Mouse (Mus musculus) layer of hippocampus, adult 8-10 months (tissue): ENCODE data around the gene Lamc1. TPM values are rescaled to one million over a fixed set of nuclear protein-coding genes. Genes with fewer than 3 reads are reported as not detected.
A peak's percentile ranks its signal among the peaks of the same experiment; 100 is the strongest.
"Not testable (repeated sequence)": the region's sequence is repeated elsewhere in the genome, so short reads cannot be mapped to it uniquely, and the experiment has no call there.

Experiments used
- DNase-seq, 2 experiments: peaks; one replicate each; pipeline ENCODE4 v3.0.0; 2022; ENCODE audit warnings: low spot score in 2 of 2
- total RNA-seq, 4 experiments: library from RNA; stranded (reverse); gene quantifications; 2 replicates each; pipeline ENCODE4 v1.2.4; 2022

The Lamc1 gene
- total RNA-seq, 4 experiments from 2014 or later = 25.3 to 32.3 (median 28.6) TPM

DNA sequence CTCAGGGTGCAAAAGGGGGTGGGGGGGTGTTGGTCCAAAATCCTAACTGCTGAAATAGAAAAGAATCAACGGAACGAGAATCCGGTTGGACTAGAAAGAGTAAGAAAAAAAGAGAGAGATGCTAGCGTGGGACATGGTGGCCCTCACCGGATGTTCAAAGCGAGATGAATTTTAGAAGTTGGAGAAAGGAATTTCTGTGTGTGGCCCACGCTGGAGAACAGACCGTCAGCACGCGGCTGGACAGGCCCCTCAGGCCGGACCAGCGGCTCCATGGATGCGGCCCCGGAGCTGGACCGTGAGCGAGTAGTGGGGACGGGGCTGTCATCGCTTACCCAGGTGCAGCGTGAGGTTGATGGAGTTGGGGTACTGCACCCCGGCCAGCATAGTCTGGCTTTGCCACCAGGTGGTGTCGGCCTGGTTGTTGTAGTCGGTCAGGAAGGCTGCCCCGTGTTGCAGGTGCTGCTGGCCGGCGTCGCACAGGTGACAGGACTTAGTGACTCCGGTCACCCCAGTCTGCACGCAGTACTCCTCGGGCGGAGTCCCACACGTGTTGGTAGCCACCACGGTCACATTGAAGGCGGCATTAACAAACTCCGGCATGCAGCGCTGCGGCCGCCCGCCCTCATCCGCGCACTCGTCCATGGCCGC, 666 bp downstream of the Lamc1 start:
- DNase-seq = peak; percentile 32 to 42

DNA sequence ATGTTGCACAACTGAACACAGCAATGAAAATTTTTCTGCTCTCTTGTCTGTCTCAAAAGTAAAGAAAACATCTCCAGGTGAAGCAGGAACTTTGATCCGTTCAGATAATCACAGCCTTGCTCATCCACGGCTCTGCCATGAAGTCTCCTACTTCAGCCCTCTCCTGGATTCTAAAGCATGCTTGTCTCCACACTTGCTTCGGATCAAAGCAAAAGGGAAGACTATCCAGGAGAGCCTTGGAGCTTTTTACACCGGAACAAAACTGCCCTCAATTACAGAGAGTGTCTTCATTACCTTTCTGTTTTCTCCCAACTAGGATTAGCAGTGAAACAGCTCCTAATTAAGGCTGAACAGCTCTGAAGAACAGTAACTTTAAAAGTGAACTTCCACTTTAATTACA, 1.4 kb downstream of the Lamc1 start:
- DNase-seq = no peak

GRCm38 (mm10) chr1:153329306-153329705, 3.3 kb downstream of the Lamc1 start:
- no peak for DNase-seq

DNA sequence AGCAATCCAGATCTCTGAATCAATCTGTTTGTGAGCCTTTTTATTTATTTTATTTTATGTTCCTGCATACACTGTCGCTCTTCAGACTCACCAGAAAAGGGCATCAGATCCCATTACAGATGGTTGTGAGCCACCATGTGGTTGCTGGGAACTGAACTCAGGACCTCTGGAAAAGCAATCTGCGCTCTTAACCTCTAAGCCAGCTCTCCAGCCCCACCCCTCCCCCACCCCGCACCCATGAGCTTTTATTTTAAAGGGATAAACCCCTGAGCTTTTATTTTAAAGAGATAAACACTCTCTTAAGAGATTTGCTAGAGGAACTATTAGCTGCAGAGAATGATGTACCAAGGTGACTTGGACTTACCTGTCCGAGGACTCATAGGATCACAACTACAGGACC, 5.5 kb downstream of the Lamc1 start:
- DNase-seq = no peak

DNA sequence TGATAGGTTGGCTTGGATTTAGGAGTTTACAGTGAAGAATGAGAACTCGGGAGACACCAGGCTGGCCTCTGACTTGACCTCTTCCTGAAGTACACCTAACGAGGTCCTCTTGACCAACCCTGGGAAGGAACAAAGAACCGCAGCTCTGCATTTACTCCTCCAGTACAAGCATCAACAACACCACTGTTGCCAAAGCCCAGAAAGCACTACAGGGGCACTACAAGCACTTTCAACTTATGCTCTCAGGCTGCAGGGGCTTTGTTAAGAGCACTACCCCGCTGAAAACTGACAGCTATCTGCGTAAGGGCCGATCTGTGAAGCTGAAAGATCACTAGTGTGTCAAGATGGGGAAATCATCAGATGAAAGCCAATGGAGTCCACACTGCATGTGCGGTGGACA, 6.4 kb downstream of the Lamc1 start:
- DNase-seq = no peak

DNA sequence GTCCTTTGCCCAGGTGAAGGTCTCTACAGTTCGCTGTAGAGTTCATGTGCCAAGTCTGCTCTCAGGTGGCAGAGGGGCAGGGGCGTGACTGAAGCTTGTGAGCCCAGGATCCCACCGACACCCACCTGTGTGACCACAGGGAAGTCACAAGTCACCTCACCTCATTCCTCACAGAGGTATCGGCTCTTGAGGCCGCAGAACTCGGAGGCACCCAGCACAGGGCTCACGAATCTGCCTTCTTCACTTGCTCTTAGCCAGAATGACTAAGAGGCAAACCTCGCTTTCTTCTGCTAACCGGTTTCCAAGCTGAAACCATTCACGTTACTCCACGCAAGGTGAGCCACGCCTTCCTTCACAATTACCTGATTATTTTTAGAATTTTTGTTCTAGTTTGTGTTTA, 11.2 kb downstream of the Lamc1 start:
- no peak for DNase-seq

DNA sequence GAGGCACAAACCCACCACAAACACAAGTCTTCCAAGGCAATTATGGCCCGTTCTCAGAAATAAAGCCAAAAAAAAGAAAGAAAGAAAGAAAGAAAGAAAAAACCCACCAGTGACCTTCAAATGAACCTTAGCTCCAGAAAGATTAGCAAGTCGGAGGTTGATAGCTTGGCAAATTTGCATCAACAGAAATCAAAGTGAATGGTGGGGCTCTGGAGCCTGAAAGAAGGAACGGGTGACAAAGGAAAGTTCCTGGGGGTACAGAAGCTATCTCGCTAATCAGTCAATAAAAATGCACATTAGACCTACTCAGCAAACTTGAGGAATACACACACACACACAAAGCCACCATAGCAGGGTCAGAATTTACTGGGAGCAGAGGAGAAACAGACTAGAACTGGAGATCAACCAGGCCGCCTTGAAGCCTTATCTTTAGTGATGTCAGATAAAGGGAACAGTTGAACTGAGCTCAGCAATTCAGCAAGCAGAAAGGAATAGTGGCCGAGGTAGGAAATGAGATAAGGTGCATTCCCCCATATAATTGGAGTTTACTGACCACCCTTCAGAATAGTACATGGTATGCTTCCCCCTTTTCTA, 11.9 kb downstream of the Lamc1 start:
- DNase-seq = no peak

DNA sequence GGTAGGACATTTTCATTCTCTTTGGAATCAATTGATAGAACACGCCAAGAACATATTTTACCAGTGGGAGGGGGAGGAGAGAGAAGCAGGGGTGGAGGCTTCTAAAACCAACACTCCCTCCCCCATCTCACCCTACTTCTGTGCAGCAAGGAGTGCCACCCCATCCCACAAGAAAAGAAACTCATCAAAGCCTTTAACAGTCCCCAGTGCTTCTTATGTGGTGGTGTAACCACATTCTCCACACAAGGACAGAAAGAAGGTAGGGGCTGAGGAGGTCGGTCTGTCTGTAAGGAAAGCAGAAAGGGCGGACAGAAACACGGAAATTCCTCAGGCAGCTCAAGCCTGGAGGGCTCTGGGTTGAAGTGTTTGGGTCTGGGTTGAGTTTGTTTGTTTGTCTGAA, 12.5 kb downstream of the Lamc1 start:
- DNase-seq = no peak

GRCm38 (mm10) chr1:153318741-153319140, 13.8 kb downstream of the Lamc1 start:
- no peak for DNase-seq

DNA sequence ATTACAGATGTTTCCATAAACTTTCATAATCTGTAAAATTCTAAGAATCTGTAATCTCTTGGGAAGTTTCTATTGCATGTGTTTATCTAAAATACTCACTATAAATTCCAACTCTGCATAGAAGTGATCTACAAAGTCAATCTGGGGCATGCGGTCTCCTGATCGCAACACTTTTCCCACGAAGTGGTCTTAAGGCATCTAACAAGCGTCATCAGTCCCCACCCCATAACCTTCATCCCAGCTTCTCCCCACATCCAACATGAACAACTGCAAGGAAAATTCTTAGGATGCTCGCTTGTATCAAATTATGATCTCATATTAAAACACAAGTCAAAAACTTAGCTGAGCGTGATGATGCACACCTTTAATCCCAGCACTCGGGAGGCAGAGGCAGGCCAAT, 14.3 kb downstream of the Lamc1 start:
- DNase-seq = no peak

DNA sequence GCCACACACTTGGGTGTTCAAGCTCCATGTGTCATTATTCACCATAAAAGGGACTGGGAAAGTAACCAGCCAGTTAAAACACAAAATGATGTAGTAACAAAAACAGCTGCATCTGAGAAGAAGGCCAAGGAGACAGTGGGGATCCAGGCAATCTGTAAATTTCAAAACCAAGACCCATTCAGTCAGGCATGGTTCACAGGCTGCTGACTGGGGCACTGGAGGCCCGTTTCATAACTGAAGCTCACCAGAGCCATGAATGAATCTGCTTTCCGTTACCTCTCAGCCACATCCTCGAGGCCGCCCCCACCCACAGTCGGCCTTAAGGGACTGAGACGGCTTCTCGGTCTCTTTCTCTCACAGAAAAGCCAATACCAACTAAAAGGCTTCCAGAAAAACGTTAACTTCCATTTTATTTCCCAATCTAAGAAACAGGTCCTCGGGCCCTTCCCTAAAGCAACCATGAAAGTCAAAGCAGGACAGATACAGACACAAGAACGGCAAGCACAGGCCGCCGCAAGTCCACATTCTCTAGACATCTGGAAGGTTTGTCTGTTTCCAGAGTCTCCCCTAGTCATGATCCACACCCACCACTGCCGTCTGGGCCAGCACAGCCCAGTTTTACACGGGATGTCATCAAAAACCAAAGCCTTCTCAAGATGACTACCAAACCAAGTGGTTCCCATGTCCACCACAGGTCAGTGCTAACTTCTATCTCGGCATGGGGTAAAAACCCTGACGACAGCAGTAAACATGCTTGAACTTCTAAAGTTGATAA, 14.9 kb downstream of the Lamc1 start:
- DNase-seq = no peak

DNA sequence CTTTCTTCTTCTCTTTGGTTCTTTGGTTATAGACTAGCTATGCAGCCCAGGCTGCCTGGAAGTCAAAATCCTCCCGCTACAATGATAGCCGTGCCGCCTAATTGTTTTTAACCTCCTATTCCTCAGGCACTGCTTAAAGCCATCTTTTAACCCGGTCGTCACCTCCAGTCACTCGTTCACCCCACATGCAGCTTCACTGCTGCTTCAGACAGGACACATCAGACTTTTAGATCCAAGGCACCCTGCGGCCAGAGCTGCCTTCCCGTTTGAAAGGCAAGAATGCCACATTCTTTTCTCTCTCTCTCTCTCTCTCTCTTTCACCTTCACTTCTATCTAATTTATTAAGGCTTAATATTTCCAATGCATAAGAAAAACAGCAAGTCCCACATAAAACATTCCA, 15.6 kb downstream of the Lamc1 start:
- DNase-seq = no peak

DNA sequence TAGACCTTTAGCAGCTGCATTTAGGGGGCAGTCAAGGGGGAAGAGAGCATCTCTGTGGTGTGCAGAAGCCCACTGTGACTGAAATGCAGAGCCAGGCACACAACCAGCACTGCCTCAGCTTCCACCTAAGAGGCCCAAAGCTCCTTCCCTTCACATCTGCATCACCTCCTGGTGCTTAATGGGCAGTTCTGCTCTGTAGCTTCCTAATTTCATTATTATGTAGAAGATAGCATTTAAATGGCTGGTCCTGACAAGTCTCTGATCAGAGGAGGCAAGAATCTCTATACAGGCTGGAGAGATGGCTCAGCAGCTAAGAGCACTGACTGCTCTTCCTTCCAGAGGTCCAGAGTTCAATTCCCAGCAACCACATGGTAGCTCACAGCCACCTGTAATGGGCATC, 16.3 kb downstream of the Lamc1 start:
- no peak for DNase-seq

DNA sequence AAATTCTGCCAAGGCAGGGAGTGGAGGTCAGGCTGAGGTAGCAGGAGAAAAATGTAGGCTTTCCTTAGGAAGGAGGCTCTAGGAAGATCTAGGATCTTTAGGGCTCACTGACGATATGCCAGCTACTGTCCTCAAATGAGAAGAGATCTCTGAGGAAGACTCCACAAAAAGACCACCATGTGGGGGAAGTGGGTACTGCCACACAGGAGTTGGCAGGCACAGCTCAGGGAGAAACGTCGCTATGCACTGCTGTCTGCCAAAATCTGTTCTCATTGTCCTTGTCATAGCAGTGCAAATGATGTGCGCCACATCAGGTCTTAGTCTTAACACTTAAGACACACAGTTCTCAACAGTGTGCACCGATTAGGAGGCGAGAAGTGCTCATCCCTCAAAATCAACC, 17.5 kb downstream of the Lamc1 start:
- no peak for DNase-seq

- no peak for DNase-seq
Measured at GRCm38 (mm10) chr1:153312992-153313391, 19.6 kb downstream of the Lamc1 start.

GRCm38 (mm10) chr1:153310190-153310589, 22.4 kb downstream of the Lamc1 start:
- DNase-seq = no peak

- DNase-seq = no peak
Measured at GRCm38 (mm10) chr1:153309310-153309709, 23.3 kb downstream of the Lamc1 start.

DNA sequence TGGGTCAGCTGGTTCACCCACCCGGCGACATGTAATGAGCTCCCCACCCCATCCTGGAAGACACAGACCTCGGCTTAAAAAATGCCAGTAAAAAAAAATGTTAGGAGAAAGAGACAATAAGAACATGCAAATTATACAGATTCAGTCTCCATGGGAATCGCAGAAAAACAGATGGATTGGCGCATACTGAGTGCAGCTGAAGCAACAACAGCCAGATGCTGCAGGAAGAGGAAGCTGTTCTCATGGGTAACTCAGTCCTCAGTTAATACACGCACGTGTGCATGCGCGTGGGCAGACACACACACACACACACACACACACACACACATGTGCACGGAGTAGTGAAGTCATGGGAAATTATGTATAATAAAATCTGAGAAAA, 23.7 kb downstream of the Lamc1 start:
- DNase-seq = peak; percentile 66 to 67

GRCm38 (mm10) chr1:153308179-153308914, 24.2 kb downstream of the Lamc1 start:
- peak; percentile 30 to 53 for DNase-seq

- DNase-seq = no peak
Measured at GRCm38 (mm10) chr1:153307509-153308178, 24.9 kb downstream of the Lamc1 start.

DNA sequence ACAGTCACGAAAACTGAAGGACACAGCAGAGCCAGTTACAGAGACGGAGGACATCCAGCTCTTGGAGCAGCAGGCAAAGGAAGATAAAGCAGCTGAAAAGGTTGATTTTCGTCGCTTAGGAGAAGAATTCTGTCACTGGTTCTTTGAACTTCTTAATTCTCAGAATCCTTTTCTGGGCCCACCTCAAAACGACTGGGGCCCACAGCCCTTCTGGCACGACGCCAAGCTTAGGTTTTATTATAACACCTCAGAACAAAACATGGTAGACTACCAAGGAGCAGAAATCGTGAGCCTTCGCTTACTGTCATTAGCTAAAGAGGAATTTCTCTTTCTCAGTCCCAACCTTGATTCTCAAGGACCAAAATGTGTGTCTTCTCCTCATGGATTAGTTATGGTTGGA, 26.9 kb downstream of the Lamc1 start:
- not testable (repeated sequence) for DNase-seq

- DNase-seq = not testable (repeated sequence)
Measured at GRCm38 (mm10) chr1:153305249-153305648, 27.3 kb downstream of the Lamc1 start.
